Mouse (Mus musculus) heart, embryonic 13.5 days (tissue): ENCODE measurements around the gene Asz1. TPM values are rescaled to one million over a fixed set of nuclear protein-coding genes. Genes with fewer than 3 reads are reported as not detected.

Experiments used
- ATAC-seq: fragments of 200-750 bp; cut with Nextera tagmentation; 2 replicates; pipeline ENCODE4 v1.8.0; 2017; ENCODE audit warnings: moderate TSS enrichment; ENCODE audit not compliant: insufficient number of reproducible peaks, low FRiP score, low TSS enrichment; ENCODE audit errors: extremely low read depth
- H3K27ac ChIP-seq: fragments of 300-500 bp; sonication (generic); replicated peaks from 2 replicates; pipeline ENCODE4 v1.5.1; 2015; ENCODE audit warnings: moderate library complexity, mild to moderate bottlenecking, inconsistent platforms
- H3K27me3 ChIP-seq: fragments of 300-500 bp; sonication (generic); replicated peaks from 2 replicates; pipeline ENCODE4 v1.6.1; 2015; ENCODE audit warnings: mild to moderate bottlenecking, inconsistent platforms
- H3K36me3 ChIP-seq: fragments of 300-500 bp; sonication (generic); 2 replicates; pipeline ENCODE4 v1.6.1; 2015; ENCODE audit warnings: mild to moderate bottlenecking, inconsistent platforms
- H3K4me1 ChIP-seq: fragments of 300-500 bp; sonication (generic); 2 replicates; pipeline ENCODE4 v1.6.1; 2015; ENCODE audit warnings: inconsistent platforms
- H3K4me2 ChIP-seq: fragments of 300-500 bp; sonication (generic); 2 replicates; pipeline ENCODE4 v1.6.1; 2015; ENCODE audit warnings: inconsistent platforms, mild to moderate bottlenecking, moderate library complexity
- H3K4me3 ChIP-seq: fragments of 300-500 bp; sonication (generic); 2 replicates; pipeline ENCODE4 v1.5.1; 2015; ENCODE audit warnings: moderate library complexity, mild to moderate bottlenecking, inconsistent platforms
- H3K9ac ChIP-seq: fragments of 300-500 bp; sonication (generic); 2 replicates; pipeline ENCODE4 v1.6.1; 2015; ENCODE audit warnings: inconsistent platforms, mild to moderate bottlenecking, moderate library complexity
- H3K9me3 ChIP-seq: fragments of 300-500 bp; sonication (generic); 2 replicates; pipeline ENCODE4 v1.6.1; 2016; ENCODE audit warnings: inconsistent platforms
- WGBS: fragments of 180-500 bp; shearing (Covaris S2); methylation state at CpG from one replicate; pipeline ENCODE4 v1.1.7; 2015; ENCODE audit warnings: mixed read lengths; 5-methylcytosine and 5-hydroxymethylcytosine counted together
- polyA plus RNA-seq: library from polyadenylated mRNA; unstranded; fragments of >200 nt; fragmentation: Nextera tagmentation; extraction: Ambion mirVana; gene quantifications from 2 replicates; pipeline ENCODE4 v1.2.1, GENCODE M21; 2015

Gene Asz1
- 0.27 and 0.44 TPM in 2 replicates for polyA plus RNA-seq

DNA sequence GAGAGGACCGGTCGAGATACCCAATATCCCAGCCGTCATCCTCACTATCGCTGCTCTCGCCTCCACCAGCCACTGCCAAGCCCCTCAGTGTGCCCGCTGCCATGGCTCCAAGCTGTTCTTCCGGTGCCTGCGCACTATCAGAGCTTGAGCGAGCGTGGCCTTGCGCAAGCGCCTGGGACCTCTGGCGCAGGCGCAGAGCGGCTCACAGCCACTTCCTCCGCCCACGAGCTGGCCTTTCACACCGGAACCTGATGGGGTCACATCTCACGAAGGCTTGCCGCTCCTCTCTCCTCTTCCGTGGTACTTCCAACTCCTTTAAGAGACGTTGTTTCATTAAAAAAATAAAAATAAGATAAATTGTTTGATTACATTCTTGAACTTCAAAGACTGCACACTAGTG is at the start of gene Asz1:
Asz1 (minus strand) TSS at position 128 of the 400 bp plus-strand sequence.
- H3K9ac ChIP-seq: no peak within 1 kb of the TSS
- ATAC-seq: no peak
- no peaks in the 10 kb centered on the region for H3K27me3 ChIP-seq
- H3K9me3 ChIP-seq: no peaks in the 10 kb centered on the region
- H3K27ac ChIP-seq: no peak within 1 kb of the TSS
- no peak within 1 kb of the TSS for H3K4me3 ChIP-seq
- WGBS: 83% methylated on average over 22 of the region's 22 CpGs
- no peaks in the 10 kb centered on the region for H3K4me1 ChIP-seq
- no peaks in the 10 kb centered on the region for H3K36me3 ChIP-seq
- no peak within 1 kb of the TSS for H3K4me2 ChIP-seq

DNA sequence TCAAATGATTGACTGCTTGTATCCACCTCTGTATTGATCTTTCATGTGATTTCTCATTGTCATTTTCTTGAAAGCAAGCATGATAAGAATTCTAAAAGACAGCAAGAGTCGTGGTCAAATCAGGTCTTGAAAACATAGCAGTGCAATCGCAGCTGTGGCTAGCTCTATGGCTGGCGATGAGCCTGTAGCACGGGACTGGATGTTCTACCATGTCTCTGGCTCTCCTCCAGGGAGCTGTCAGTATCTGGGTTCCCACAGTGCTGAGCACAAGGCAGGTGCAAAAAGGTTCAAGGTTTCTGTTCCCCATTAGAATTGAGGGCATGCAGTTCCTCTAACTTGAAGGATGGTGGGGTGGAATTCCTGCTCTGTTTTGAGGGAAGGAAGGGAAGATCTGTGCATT is 44.2 kb upstream of the Asz1 start:
- H3K4me3 ChIP-seq: no peak overlapping the region
- no peak overlapping the region for H3K27ac ChIP-seq
- ATAC-seq: no peak
- WGBS: 66% methylated on average over 4 of the region's 4 CpGs
- no peaks in the 10 kb centered on the region for H3K27me3 ChIP-seq
- no peaks in the 10 kb centered on the region for H3K9me3 ChIP-seq
- H3K4me1 ChIP-seq: no peaks in the 10 kb centered on the region
- no peaks in the 10 kb centered on the region for H3K36me3 ChIP-seq
- no peak overlapping the region for H3K4me2 ChIP-seq
- no peak overlapping the region for H3K9ac ChIP-seq

DNA sequence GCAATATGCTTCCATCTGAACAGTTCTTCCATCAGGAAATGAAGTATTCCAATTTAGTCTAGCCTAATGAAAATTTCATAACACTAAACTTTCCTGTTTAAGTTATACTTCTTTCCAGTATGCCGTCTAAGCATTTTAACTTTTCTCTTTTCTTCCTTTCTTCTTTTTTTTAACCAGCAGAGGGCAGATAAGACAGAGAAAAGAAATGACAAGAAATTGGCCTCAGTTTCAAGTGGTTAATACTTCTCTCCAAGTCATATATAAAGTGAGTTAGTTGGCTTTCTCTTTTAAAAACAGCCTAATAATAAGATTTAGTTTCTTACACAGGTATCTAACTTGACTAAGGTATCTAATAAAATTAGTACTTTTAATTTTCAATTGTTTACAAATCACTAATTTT is 26.4 kb upstream of the Asz1 start:
- no peak overlapping the region for H3K4me3 ChIP-seq
- H3K4me1 ChIP-seq: no peaks in the 10 kb centered on the region
- H3K4me2 ChIP-seq: no peak overlapping the region
- H3K9ac ChIP-seq: no peak overlapping the region
- no peak for ATAC-seq
- no peak overlapping the region for H3K27ac ChIP-seq
- H3K27me3 ChIP-seq: no peaks in the 10 kb centered on the region
- no peaks in the 10 kb centered on the region for H3K36me3 ChIP-seq
- no peaks in the 10 kb centered on the region for H3K9me3 ChIP-seq
- WGBS: 49% methylated on average over 1 of the region's 1 CpGs

DNA sequence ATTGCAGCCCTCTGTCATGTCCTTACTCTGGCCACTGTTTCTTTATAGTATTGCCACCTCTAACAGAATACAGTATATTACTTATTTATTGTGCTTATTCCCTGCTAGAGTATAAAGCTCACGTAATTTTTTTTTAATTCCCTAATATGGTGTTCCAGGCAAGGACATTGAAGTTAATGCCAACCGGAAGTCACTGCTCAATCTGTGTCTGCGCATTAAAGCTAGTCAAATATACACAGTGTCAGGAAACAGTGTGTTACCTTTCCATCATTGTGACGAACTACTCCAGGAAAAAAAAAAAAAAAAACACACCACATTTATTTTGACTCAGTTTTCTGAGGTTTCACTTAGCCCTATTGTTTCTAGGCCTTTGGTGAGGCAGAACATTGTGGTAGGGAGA is 19.2 kb upstream of the Asz1 start:
- no peak overlapping the region for H3K9ac ChIP-seq
- no peak for ATAC-seq
- H3K4me1 ChIP-seq: no peaks in the 10 kb centered on the region
- WGBS: 69% methylated on average over 4 of the region's 4 CpGs
- H3K36me3 ChIP-seq: no peaks in the 10 kb centered on the region
- no peak overlapping the region for H3K27ac ChIP-seq
- H3K9me3 ChIP-seq: no peaks in the 10 kb centered on the region
- no peaks in the 10 kb centered on the region for H3K27me3 ChIP-seq
- H3K4me3 ChIP-seq: no peak overlapping the region
- H3K4me2 ChIP-seq: no peak overlapping the region

DNA sequence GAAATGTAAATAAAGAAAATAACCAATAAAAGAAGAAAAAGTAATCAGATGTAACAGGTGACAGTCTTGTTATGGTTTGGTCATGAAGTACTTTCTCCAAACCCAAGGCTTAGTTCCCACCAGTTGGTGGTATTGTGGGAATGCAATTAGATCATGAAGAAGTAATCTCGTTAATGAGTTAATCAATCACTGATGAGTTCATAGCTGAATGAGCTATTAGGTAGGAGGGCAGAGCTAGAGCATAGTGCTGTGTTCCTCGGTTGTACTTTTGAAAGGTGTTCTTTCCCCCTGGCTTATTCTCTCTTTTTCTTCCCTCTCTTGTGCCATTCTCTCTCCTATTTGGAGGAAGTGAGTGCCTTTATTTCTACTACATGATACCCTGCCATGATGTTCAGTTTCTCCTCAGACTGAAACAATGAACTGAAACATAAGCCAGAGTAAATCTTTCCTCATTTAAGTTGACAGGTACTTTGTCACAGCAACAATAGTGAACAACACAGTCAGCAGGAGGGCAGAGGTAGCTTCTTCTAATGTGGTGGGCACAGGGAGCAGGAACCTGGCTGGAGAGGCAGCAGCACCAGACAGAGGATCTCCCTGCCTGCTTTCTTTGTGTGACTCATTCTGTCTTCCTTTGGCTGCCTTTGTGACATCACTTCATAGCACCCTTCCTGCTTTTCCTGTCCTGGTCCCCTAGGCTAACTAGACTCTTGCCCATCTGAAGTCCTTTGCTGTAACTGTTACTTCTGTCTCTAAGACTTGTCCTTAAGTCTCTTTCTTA is 18.5 kb upstream of the Asz1 start:
- WGBS: 69% methylated on average over 2 of the region's 2 CpGs
- H3K4me2 ChIP-seq: no peak overlapping the region

DNA sequence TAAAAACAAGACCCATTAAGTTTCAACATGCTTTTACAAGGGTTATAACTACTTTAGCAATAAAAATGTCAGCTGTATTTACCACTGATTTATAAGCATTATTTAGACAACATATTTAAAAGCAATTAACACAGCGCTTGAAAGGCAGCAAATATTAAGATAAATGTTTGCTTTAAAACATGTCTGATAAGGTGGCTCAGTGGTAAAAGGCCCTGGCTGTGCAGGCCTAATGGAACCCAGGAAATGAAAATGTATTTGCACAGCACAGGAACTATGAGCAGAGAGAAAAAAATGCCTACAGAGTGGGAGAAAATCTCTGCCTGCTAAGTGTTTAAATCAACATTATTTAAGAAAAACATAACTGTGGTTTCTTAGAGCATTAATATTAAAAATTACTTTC is 12.0 kb downstream of the Asz1 start:
- whole genome bisulfite sequencing: 71% methylated on average over 1 of the region's 1 CpGs
- Histone ChIP-seq H3K9me3 (no peaks in the 10 kb centered on the region), H3K4me3 (no peak overlapping the region), H3K9ac (no peak overlapping the region), H3K4me1 (no peaks in the 10 kb centered on the region), H3K27me3 (no peaks in the 10 kb centered on the region), H3K36me3 (no peaks in the 10 kb centered on the region), H3K4me2 (no peak overlapping the region), H3K27ac (no peak overlapping the region)
- no peak for ATAC-seq

More for the DNA sequence above, 18.5 kb upstream of the Asz1 start:
- no peak overlapping the region for H3K4me3 ChIP-seq
- H3K9ac ChIP-seq: no peak overlapping the region
- no peaks in the 10 kb centered on the region for H3K27me3 ChIP-seq
- ATAC-seq: no peak
- no peak overlapping the region for H3K27ac ChIP-seq
- no peaks in the 10 kb centered on the region for H3K36me3 ChIP-seq
- no peaks in the 10 kb centered on the region for H3K4me1 ChIP-seq
- H3K9me3 ChIP-seq: no peaks in the 10 kb centered on the region

DNA sequence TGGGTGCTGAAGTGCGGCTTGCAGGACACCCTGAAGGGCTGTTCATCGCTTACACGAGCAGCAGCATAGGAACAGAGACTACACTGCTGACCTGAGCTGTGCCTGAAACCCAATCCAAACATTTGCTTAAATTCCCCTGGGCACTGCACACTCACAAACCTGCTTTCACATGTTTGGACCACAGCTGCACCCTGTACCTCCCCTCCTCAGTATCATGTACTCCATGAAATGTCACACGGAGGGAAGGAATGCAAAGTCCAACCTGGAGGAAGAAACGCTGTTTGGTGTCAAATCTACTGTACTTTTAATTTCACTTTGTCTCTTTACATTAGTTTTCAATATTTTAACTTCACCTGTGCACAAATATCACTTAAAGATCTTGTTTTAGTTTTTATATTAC is 19.8 kb downstream of the Asz1 start:
- Histone ChIP-seq H3K27ac (no peak overlapping the region), H3K4me2 (no peak overlapping the region), H3K9ac (no peak overlapping the region), H3K4me3 (no peak overlapping the region), H3K4me1 (no peaks in the 10 kb centered on the region), H3K9me3 (no peaks in the 10 kb centered on the region), H3K36me3 (no peaks in the 10 kb centered on the region), H3K27me3 (no peaks in the 10 kb centered on the region)
- 77% methylated on average over 5 of the region's 5 CpGs for WGBS
- no peak for ATAC-seq

DNA sequence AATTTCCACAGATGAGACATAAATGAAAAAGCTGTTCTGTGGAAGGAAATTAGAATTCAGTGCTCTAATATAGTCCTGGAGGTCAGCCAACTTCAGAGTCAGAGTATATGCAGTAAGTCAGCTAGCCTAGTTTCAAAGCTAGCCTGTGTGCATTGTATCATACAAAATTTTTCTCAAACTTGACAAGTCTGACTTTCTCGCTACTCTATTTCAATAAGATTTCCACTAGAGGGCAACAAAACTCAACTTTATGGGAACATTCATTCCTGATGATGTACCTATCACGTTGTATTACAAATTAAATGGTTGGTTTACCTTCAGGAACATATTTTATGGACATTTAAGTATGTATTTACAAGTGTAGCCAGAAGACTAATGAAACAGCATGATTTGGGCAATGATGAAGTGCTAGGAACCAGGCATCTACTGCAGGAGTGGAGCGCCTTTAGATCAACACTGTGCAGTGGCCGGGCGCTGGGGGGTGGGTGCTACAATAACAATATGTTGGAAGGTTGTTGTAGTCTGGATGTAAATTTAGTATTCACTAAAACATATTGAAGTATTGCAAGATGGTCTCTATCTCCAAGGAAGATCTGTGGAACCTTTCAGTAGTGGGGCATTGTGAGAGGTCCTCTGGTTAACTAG is 21.6 kb downstream of the Asz1 start:
- Histone ChIP-seq H3K36me3 (no peaks in the 10 kb centered on the region), H3K27ac (no peak overlapping the region), H3K27me3 (no peaks in the 10 kb centered on the region), H3K4me2 (no peak overlapping the region), H3K4me3 (no peak overlapping the region), H3K9me3 (no peaks in the 10 kb centered on the region), H3K9ac (no peak overlapping the region), H3K4me1 (no peaks in the 10 kb centered on the region)
- no peak for ATAC-seq
- WGBS: 56% methylated on average over 5 of the region's 5 CpGs

DNA sequence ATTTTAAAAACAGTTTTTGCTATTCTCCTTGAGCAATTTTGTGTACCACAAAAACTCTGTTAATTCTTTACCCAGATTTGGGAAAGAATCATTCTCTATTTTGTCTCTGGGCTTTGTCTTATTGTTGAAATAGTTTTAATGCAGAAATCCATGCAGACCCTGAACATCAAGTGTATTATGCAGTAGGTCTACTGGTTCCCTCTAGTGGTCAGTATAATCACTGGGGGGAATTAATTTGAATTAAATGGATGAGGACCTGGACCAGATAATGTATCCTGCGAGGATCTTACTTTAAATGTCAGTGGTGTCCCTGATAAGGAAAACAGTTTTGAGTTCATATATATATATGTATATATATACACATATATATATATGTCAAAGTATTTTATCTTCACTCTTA is 30.2 kb downstream of the Asz1 start:
- ATAC-seq: no peak

DNA sequence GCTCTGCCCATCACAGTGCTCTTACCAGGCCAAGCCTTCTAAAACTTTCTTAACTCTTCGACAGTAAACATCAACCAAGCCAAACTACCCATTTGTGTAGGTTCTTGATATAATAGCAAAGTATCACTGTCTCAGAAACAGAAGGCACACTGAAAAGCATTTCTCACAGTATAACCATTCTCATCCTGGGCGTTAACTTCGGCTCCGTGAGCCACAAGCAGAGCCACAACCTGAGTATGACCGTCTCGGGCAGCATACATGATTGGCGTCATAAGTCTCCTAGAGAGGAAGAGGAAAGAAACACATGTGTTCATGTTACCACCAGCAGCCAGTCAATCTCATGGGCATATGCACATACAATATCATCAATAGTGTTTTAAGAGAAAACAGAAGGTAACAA is 31.9 kb downstream of the Asz1 start:
- no peak for ATAC-seq
- no peak overlapping the region for H3K4me2 ChIP-seq
- H3K27ac ChIP-seq: peak overlapping the region; percentile 24; the same call in 1 of the 2 replicates
- no peak overlapping the region for H3K4me3 ChIP-seq
- H3K9me3 ChIP-seq: no peaks in the 10 kb centered on the region
- H3K9ac ChIP-seq: no peak overlapping the region
- H3K27me3 ChIP-seq: no peaks in the 10 kb centered on the region
- no peaks in the 10 kb centered on the region for H3K36me3 ChIP-seq
- peaks cover 8% of the 10 kb centered on the region for H3K4me1 ChIP-seq
- WGBS: 69% methylated on average over 7 of the region's 7 CpGs

More for the DNA sequence above, 30.2 kb downstream of the Asz1 start:
- 18% methylated on average over 1 of the region's 1 CpGs for WGBS
- Histone ChIP-seq H3K4me3 (no peak overlapping the region), H3K36me3 (no peaks in the 10 kb centered on the region), H3K9ac (no peak overlapping the region), H3K9me3 (no peaks in the 10 kb centered on the region), H3K27ac (no peak overlapping the region), H3K4me1 (peaks cover 8% of the 10 kb centered on the region), H3K4me2 (no peak overlapping the region), H3K27me3 (no peaks in the 10 kb centered on the region)

DNA sequence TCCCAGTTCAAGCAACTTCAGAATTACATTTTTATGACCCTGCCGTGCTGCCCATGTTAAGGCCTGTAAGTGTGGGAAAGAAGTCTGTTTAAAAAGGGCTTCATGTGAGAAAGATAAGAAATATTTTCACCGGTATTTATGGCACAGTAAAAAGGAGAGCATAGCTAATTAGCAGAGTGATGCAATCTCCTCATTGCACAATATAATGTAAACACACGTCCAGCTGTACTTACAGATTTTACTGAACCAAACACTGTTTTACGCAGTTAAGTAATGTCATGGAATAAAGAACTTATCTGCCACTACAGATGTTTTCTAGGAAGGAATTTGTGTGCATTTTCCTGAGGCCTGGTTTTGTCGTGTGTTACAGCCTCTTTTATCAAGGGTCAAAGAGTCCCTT is 32.3 kb downstream of the Asz1 start:
- Histone ChIP-seq H3K36me3 (no peaks in the 10 kb centered on the region), H3K9me3 (no peaks in the 10 kb centered on the region), H3K4me2 (no peak overlapping the region), H3K27ac (peak overlapping the region; percentile 24; the same call in 1 of the 2 replicates), H3K9ac (no peak overlapping the region), H3K4me3 (no peak overlapping the region), H3K4me1 (peaks cover 8% of the 10 kb centered on the region), H3K27me3 (no peaks in the 10 kb centered on the region)
- 32% methylated on average over 5 of the region's 5 CpGs for WGBS
- no peak for ATAC-seq

DNA sequence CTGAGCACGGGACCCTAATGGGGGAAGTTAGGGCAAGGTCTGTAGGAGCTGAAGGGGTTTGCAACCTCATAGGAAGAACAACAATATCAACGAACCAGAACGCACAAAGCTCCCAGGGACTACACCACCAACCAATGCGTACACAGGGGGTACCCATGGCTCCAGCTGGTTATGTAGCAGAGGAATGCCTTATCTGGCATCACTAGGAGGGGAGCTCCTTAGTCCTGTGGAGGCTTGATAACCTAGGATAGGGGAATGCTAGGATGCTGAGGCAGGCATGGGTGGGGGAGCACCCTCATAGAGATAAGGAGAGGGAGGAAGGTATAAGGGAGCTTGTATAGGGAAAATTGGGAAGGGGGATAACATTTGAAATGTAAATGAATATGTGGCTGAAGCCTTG is 51.0 kb downstream of the Asz1 start:
- 84% methylated on average over 4 of the region's 4 CpGs for WGBS
- ATAC-seq: no peak
- no peak overlapping the region for H3K27ac ChIP-seq

More for the DNA sequence above, 51.0 kb downstream of the Asz1 start:
- Histone ChIP-seq H3K27me3 (no peaks in the 10 kb centered on the region), H3K4me1 (no peaks in the 10 kb centered on the region), H3K36me3 (no peaks in the 10 kb centered on the region), H3K4me2 (no peak overlapping the region), H3K4me3 (no peak overlapping the region), H3K9ac (no peak overlapping the region), H3K9me3 (no peaks in the 10 kb centered on the region)
